Mouse (Mus musculus) midbrain, embryonic 11.5 days (tissue): ENCODE measurements around the gene Atp8a1. TPM values are rescaled to one million over a fixed set of nuclear protein-coding genes. Genes with fewer than 3 reads are reported as not detected.

Source experiments
- ATAC-seq: fragments of 200-750 bp; cut with Nextera tagmentation; 2 replicates; pipeline ENCODE4 v1.8.0; 2017; ENCODE audit warnings: moderate TSS enrichment, moderate library complexity; ENCODE audit not compliant: low FRiP score
- DNase-seq: peaks from one replicate; pipeline ENCODE4 v3.0.0; 2015; ENCODE audit warnings: low spot score; ENCODE audit errors: missing footprints
- H3K27ac ChIP-seq: fragments of 300-500 bp; sonication (generic); 2 replicates; pipeline ENCODE4 v1.5.1; 2014; ENCODE audit warnings: low read depth, low read length
- H3K27me3 ChIP-seq: fragments of 300-500 bp; sonication (generic); 2 replicates; pipeline ENCODE4 v1.6.1; 2014; ENCODE audit warnings: mild to moderate bottlenecking, low read length, moderate library complexity, mixed read lengths; ENCODE audit not compliant: control insufficient read depth, insufficient read depth
- H3K36me3 ChIP-seq: fragments of 300-500 bp; sonication (generic); 2 replicates; pipeline ENCODE4 v1.6.1; 2014; ENCODE audit warnings: mild to moderate bottlenecking, low read length, moderate library complexity, mixed read lengths; ENCODE audit not compliant: control insufficient read depth, insufficient read depth
- H3K4me1 ChIP-seq: fragments of 300-500 bp; sonication (generic); 2 replicates; pipeline ENCODE4 v1.6.1; 2014; ENCODE audit warnings: low read length; ENCODE audit not compliant: control insufficient read depth, insufficient read depth
- H3K4me2 ChIP-seq: fragments of 300-500 bp; sonication (generic); 2 replicates; pipeline ENCODE4 v1.6.1; 2014; ENCODE audit warnings: mild to moderate bottlenecking, moderate library complexity
- H3K4me3 ChIP-seq: fragments of 300-500 bp; sonication (generic); 2 replicates; pipeline ENCODE4 v1.5.1; 2014; ENCODE audit warnings: low read depth, low read length
- H3K9ac ChIP-seq: fragments of 300-500 bp; sonication (generic); 2 replicates; pipeline ENCODE4 v1.6.1; 2014; ENCODE audit warnings: low read length
- H3K9me3 ChIP-seq: fragments of 300-500 bp; sonication (generic); 2 replicates; pipeline ENCODE4 v1.6.1; 2016; ENCODE audit warnings: low read length; ENCODE audit not compliant: control insufficient read depth
- WGBS: fragments of 180-500 bp; shearing (Covaris S2); extraction: QIAGEN DNeasy Blood & Tissue Kit; methylation state at CpG from one replicate; pipeline ENCODE4 v1.1.7; 2014; 5-methylcytosine and 5-hydroxymethylcytosine counted together
- polyA plus RNA-seq: library from polyadenylated mRNA; unstranded; fragments of >200 nt; fragmentation: Nextera tagmentation; extraction: Ambion mirVana; gene quantifications from 2 replicates; pipeline ENCODE4 v1.2.1, GENCODE M21; 2014

Atp8a1 gene
- polyA plus RNA-seq, 1 experiment from 2014 or later: 31.9 TPM

DNA sequence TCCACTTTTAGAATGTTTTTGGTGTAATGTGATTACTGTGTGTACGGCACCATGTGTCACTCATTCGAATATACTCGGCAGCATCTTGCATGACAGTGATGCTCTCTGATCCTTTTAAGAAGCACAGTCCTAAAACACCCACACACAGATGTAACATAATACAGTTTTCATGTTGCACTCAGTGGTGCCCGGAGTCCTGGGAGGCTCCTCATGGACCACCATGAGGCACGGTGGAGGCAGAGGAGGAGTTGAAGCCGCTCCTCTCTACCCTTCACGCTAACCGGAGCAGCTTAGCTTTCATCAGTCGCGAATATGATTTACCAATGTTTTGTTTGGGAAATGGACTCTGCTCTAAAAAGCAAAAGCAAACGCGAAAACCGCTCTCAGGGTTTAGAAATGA lies 120.4 kb downstream of the Atp8a1 start:
- Histone ChIP-seq H3K4me2 (no peak overlapping the region), H3K4me3 (no peak overlapping the region), H3K27ac (no peak overlapping the region), H3K27me3 (no peaks in the 10 kb centered on the region), H3K9me3 (no peaks in the 10 kb centered on the region), H3K36me3 (no peaks in the 10 kb centered on the region; the same call in 1 of the 2 replicates), H3K4me1 (no peaks in the 10 kb centered on the region), H3K9ac (no peak overlapping the region)
- 90% methylated on average over 13 of the region's 13 CpGs for WGBS
- ATAC-seq: no peak
- no peak for DNase-seq

DNA sequence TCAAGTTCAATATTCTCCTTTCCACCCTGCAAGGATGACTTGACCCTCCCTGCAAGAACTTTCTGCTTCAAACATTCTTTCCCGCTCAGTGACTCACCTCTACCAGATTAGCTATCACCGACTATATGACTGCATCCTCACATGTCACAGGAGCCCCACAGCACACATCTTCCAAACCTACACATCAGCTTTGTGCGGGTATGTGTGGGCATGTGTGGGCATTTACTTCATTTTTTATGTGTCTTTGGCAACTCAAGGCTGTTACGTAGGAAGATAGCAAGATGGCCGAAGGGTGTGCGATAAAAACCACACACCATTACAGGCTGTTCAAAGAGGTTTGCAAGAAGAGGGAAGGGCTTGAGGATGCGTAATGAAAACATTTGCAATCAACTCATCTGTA lies 145.6 kb downstream of the Atp8a1 start:
- Histone ChIP-seq H3K27ac (no peak overlapping the region), H3K36me3 (peaks cover 3% of the 10 kb centered on the region; the same call in 1 of the 2 replicates), H3K9me3 (no peaks in the 10 kb centered on the region), H3K9ac (no peak overlapping the region), H3K4me3 (no peak overlapping the region), H3K4me1 (peaks cover 3% of the 10 kb centered on the region; the same call in 1 of the 2 replicates), H3K4me2 (no peak overlapping the region), H3K27me3 (no peaks in the 10 kb centered on the region; the same call in 1 of the 2 replicates)
- ATAC-seq (no peak), DNase-seq (no peak)
- WGBS: 95% methylated on average over 7 of the region's 7 CpGs

DNA sequence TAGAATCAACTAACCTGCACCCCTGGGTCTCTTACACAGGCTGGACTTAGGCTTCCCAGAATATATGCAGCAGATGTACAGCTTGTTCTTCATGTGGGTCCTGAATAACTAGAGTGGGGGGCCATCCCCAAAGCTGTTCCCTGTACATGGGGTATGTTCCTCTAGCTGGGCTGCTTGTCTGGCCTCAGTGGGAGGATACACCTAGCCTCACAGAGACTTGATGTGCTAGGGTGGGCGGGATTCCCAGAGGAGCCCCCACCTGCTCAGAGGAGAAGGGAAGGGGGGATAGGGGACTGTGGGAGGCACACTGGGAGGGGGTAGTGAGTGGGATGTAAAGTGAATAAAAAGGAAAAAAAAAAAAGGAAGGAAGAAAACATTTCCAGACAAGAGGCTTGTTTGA lies 147.8 kb downstream of the Atp8a1 start:
- Histone ChIP-seq H3K9me3 (no peaks in the 10 kb centered on the region), H3K27ac (no peak overlapping the region), H3K4me3 (no peak overlapping the region), H3K4me1 (peaks cover 3% of the 10 kb centered on the region; the same call in 1 of the 2 replicates), H3K4me2 (no peak overlapping the region), H3K36me3 (peaks cover 3% of the 10 kb centered on the region; the same call in 1 of the 2 replicates), H3K9ac (no peak overlapping the region), H3K27me3 (peaks cover 3% of the 10 kb centered on the region)
- 93% methylated on average over 1 of the region's 1 CpGs for WGBS
- no peak for DNase-seq
- ATAC-seq: no peak

DNA sequence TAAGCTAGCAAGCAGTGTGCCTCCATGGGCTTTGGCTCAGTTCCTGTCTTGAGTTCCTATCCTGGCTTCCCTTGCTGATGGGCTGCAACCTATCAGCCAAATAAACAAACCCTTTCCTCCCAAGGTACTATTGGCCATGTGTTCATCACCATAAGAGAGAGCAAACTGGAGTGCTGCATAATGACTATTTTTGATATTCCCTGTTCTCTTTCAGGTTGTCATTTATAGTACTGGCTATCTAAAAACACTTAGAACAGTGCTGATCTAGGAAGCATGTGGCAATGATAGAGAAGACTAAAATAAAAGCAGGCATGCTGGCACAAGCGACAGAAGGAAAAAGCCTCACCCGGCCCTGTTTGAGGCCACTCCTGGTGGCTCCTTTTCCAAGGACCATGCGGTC lies 149.1 kb downstream of the Atp8a1 start:
- WGBS: 84% methylated on average over 3 of the region's 3 CpGs
- Histone ChIP-seq H3K4me2 (no peak overlapping the region), H3K4me1 (peaks cover 3% of the 10 kb centered on the region; the same call in 1 of the 2 replicates), H3K4me3 (no peak overlapping the region), H3K9ac (no peak overlapping the region), H3K9me3 (no peaks in the 10 kb centered on the region), H3K27ac (no peak overlapping the region), H3K36me3 (peaks cover 3% of the 10 kb centered on the region; the same call in 1 of the 2 replicates), H3K27me3 (peaks cover 6% of the 10 kb centered on the region)
- no peak for ATAC-seq
- no peak for DNase-seq

DNA sequence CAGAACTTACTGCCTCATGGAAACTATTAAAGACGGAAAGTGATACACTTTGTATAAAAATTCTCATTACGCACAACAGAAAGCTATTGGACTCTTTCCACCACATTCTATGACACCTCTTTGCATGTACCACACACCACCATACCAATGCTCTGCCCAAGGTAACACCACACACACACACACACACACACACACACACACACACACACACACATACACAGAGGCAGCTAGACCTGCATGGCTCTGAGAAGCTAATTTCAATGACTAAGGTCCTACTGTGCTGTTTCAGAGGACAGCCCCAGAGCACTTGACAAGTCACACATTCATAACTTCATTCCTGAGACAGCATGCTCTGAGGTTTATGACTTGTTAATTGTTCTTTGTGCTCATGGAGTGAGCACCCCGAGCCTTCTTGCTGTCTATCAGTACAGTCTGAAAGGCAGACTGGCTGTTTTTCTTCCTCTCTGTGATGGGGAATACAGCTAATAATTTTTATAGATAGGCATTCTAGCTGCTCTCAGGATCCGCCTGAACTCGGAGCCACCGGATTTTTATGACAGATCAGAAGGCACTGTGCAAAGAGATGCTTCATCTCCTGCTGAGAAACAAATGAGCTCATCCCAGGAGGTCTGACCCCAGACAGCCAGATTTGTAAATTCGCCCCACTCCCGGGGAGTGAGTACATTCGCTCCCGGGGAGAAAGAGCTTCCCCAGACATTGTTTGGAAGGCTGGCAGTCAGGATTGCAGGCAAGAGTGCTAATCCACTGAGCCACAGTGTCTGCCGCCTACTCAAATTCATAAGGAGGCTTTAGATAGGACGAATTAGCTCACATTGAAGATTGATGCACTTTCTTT lies 150.3 kb downstream of the Atp8a1 start:
- H3K36me3 ChIP-seq: no peaks in the 10 kb centered on the region
- no peak overlapping the region for H3K4me2 ChIP-seq
- WGBS: 17% methylated on average over 12 of the region's 12 CpGs
- peaks cover 3% of the 10 kb centered on the region; the same call in 1 of the 2 replicates for H3K4me1 ChIP-seq
- peak; percentile 72 for ATAC-seq
- peaks cover 6% of the 10 kb centered on the region for H3K27me3 ChIP-seq
- no peak for DNase-seq
- H3K9ac ChIP-seq: no peak overlapping the region
- H3K4me3 ChIP-seq: no peak overlapping the region
- no peaks in the 10 kb centered on the region for H3K9me3 ChIP-seq
- H3K27ac ChIP-seq: 0 out of 2 replicates have a peak overlapping the region, but pooled peaks have one; percentile 11

DNA sequence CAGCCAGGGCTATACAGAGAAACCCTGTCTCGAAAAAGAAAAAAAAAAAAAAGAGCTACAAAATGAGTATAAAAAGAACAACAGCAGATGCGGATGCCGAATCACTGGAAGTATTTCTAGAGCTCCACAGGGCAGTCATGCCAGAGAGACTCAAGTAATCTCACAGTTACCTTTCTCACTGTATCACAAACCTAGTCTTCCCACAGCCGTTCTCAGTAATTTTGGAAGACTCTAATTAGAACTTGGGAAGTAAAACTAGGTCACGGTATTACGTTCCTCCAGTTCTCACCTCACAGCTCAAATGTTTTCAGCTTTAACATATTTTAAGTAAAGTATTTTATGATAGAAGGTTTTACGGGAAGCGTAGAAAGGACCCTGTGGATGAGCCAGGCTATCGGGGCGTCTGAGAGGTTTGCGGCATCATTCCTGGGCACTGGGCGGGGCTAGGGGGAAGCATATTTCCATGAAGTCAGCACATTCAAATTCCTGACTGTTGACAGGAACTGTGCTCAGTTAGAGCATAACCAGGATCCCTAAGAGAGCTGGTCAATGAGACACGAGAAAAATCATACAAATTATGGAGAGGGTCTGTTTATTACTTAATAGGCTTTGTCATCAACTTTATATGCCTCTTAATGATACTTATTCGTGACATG lies 152.1 kb downstream of the Atp8a1 start:
- H3K36me3 ChIP-seq: no peaks in the 10 kb centered on the region
- 91% methylated on average over 14 of the region's 14 CpGs for WGBS
- peaks cover 3% of the 10 kb centered on the region; the same call in 1 of the 2 replicates for H3K4me1 ChIP-seq
- ATAC-seq: no peak
- no peak for DNase-seq
- H3K4me2 ChIP-seq: no peak overlapping the region
- H3K27me3 ChIP-seq: peaks cover 6% of the 10 kb centered on the region
- H3K9me3 ChIP-seq: no peaks in the 10 kb centered on the region
- no peak overlapping the region for H3K9ac ChIP-seq
- H3K27ac ChIP-seq: no peak overlapping the region
- H3K4me3 ChIP-seq: no peak overlapping the region

DNA sequence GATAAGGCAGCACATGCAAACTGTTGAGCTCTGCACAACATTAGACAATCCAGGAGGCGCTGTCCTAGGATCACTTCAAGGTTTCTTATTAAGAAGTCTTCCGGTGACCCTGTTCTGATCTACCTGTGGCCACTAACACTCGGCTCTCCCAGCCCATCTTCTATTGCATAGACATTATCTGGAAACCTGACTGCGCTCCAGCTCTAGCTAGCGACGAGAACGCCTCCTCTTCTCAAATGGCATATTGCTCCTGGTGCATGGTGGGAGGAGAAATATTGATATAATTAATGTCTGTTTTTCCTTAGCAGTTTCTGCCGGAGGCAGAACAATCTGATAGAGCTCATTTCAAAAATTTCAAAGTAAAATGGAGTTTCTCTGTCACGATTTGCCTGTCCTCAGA lies 156.9 kb downstream of the Atp8a1 start:
- Histone ChIP-seq H3K27ac (no peak overlapping the region), H3K4me2 (no peak overlapping the region)

DNA sequence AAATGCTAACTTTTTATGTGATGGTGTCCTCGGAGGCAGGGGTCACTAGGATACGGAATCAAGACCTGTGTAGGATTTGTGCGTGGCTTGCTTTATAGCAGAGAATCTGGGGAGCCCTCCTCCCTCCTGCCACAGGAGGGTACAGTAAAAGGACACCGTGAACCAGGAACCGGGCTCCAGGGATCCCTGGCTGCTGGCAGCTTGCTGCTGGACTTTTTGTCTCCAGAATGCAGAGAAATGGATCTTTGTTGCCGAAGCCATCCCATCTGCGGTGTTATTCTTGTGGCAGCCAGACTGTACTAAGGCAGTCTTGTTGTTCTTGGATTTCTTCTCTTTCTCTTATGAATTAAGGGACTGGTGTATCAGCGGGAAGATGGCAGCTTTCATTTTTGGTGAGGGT lies 159.2 kb downstream of the Atp8a1 start:
- no peak overlapping the region for H3K4me3 ChIP-seq
- H3K27ac ChIP-seq: no peak overlapping the region
- H3K4me1 ChIP-seq: no peaks in the 10 kb centered on the region
- WGBS: 92% methylated on average over 8 of the region's 8 CpGs
- no peak for ATAC-seq
- DNase-seq: no peak
- H3K9ac ChIP-seq: no peak overlapping the region
- H3K36me3 ChIP-seq: no peaks in the 10 kb centered on the region
- no peaks in the 10 kb centered on the region for H3K27me3 ChIP-seq
- no peaks in the 10 kb centered on the region for H3K9me3 ChIP-seq
- no peak overlapping the region for H3K4me2 ChIP-seq

More for the DNA sequence above, 156.9 kb downstream of the Atp8a1 start:
- H3K27me3 ChIP-seq: peaks cover 6% of the 10 kb centered on the region
- WGBS: 95% methylated on average over 9 of the region's 9 CpGs
- no peak for DNase-seq
- no peaks in the 10 kb centered on the region for H3K36me3 ChIP-seq
- no peak for ATAC-seq
- H3K4me3 ChIP-seq: no peak overlapping the region
- no peak overlapping the region for H3K9ac ChIP-seq
- H3K9me3 ChIP-seq: no peaks in the 10 kb centered on the region
- H3K4me1 ChIP-seq: no peaks in the 10 kb centered on the region

DNA sequence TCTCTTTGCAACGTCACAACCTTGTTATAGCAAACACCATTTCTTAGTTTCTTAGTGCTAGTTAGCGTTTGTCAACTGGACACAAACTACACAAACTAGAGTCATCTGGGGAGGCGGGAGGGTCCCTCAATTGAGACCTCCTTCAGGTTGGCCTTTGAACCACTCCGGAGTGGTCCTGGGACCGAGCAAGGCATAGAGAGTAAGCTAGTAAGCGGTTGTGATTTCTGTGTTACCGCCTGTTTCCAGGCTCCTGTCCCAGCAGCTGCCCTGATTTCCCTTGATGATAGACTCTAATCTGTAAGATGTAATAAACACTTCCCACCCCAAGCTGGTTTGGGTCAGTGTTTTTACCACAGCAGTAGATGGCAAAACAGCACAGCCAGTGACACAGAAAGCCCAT lies 161.3 kb downstream of the Atp8a1 start:
- H3K4me1 ChIP-seq: no peaks in the 10 kb centered on the region
- H3K9me3 ChIP-seq: no peaks in the 10 kb centered on the region
- H3K27ac ChIP-seq: no peak overlapping the region
- no peak overlapping the region for H3K4me3 ChIP-seq
- H3K9ac ChIP-seq: no peak overlapping the region
- ATAC-seq (no peak), DNase-seq (no peak)
- no peaks in the 10 kb centered on the region for H3K36me3 ChIP-seq
- 82% methylated on average over 7 of the region's 7 CpGs for WGBS
- H3K4me2 ChIP-seq: no peak overlapping the region
- H3K27me3 ChIP-seq: no peaks in the 10 kb centered on the region
